In the genomic region with DNA sequence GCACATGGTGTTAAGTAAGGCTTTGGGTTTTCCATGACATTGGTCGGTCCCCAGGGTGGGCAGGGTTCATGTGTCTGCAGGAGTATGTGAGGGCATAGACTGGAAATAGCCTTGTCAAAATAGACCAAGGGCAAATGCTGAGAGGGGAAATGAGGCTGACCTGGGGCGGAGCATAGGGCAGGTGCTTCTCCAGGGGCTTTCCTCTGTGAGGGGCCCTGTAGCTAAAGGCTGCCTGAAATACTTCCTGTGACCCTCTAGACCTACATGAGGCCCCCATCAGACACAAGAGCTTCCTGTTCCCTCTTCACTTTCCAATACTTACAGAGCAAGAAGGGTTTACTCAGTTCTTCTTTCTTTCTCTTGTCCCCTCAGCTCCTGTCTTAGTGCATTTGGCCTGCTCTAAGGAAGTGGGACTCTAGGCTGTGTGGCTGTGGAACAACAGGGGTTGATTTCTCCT, we compare ENCODE assay signal across 17 mouse cellular contexts.
A peak's percentile ranks its signal among the peaks of the same experiment; 100 is the strongest.
DNase-seq lines count a peak whose midpoint lies in the region; ATAC-seq and TF ChIP-seq lines count a peak whose summit lies in the region.
"Had no signal": no experiment of that assay in that cellular context is flagged by ENCODE, and none has a peak within 500 bp of the region (broad histone marks: within the 10 kb centered on the region; RNA-seq: fewer than 3 reads in every experiment).

No protein-coding gene starts in this region.

- H3K4me2 ChIP-seq in midbrain, embryonic 16.5 days (ENCODE audit: low read length): no peak overlapping the region
- no peak overlapping the region for H3K4me2 ChIP-seq in midbrain, embryonic 14.5 days (ENCODE audit: low read length)
- no peak overlapping the region for H3K4me2 ChIP-seq in kidney, embryonic 14.5 days (replicated peaks; ENCODE audit: low read depth, low read length)
- H3K4me2 ChIP-seq: embryonic facial prominence, embryonic 13.5 days; forebrain, embryonic 15.5 days; lung, embryonic 14.5 days; midbrain, embryonic 12.5 days; neural tube, embryonic 13.5 days had no signal

- TF ChIP-seq CTCF in gastrocnemius, adult 2 months (IDR thresholded peaks at IDR 0.05): no peak

- no peak overlapping the region for H3K9ac ChIP-seq in midbrain, embryonic 16.5 days (ENCODE audit: low read depth, low read length)
- H3K9ac ChIP-seq in midbrain, embryonic 14.5 days (replicated peaks; ENCODE audit: low read length): no peak overlapping the region
- no peak overlapping the region for H3K9ac ChIP-seq in kidney, embryonic 14.5 days (ENCODE audit: low read depth, low read length)
- H3K9ac ChIP-seq: embryonic facial prominence, embryonic 13.5 days; forebrain, embryonic 15.5 days; lung, embryonic 14.5 days; midbrain, embryonic 12.5 days; neural tube, embryonic 13.5 days had no signal

- H3K27ac ChIP-seq in midbrain, embryonic 16.5 days (ENCODE audit: low read length): no peak overlapping the region
- H3K27ac ChIP-seq in midbrain, embryonic 14.5 days (replicated peaks; ENCODE audit: low read depth, low read length): no peak overlapping the region
- H3K27ac ChIP-seq in gastrocnemius, adult 2 months: no peak overlapping the region
- no peak overlapping the region for H3K27ac ChIP-seq in kidney, embryonic 14.5 days (ENCODE audit: low read depth, low read length)
- H3K27ac ChIP-seq: embryonic facial prominence, embryonic 13.5 days; forebrain, embryonic 15.5 days; midbrain, embryonic 12.5 days; neural tube, embryonic 13.5 days had no signal

- no peaks in the 10 kb centered on the region for H3K27me3 ChIP-seq in midbrain, embryonic 16.5 days (ENCODE audit: control insufficient read depth, insufficient read depth, low read depth, low read length)
- H3K27me3 ChIP-seq in midbrain, embryonic 14.5 days (ENCODE audit: control insufficient read depth, insufficient read depth, low read length): no peaks in the 10 kb centered on the region
- H3K27me3 ChIP-seq in kidney, embryonic 14.5 days (ENCODE audit: control insufficient read depth, insufficient read depth, low read length): no peaks in the 10 kb centered on the region
- H3K27me3 ChIP-seq: embryonic facial prominence, embryonic 13.5 days; forebrain, embryonic 15.5 days; midbrain, embryonic 12.5 days; neural tube, embryonic 13.5 days had no signal

- intact Hi-C loops in gastrocnemius, adult 2 months (cut with DNase I): no loop called here

- no peak for DNase-seq in midbrain, embryonic 14.5 days
- peak; percentile 71 for DNase-seq in induced T-regulatory cell, adult 2 months (ENCODE audit: low read depth)
- peak; percentile 57 to 67 for DNase-seq in spleen, postnatal 4 days (ENCODE audit: low spot score in 2 of 2)
- DNase-seq in testis, postnatal 10 days (ENCODE audit: low spot score): no peak
- no peak for DNase-seq in gastrocnemius, adult 2 months
- DNase-seq: cerebellum, postnatal 14 days; gastrocnemius, postnatal 25 days; heart, postnatal 36 days; left cerebral cortex, postnatal 4 days; lung, embryonic 14.5 days; right cerebral cortex, postnatal 14 days had no signal

- ATAC-seq in midbrain, embryonic 16.5 days: 0 out of 2 replicates have a peak, but pooled peaks have one; percentile 17
- no peak for ATAC-seq in midbrain, embryonic 14.5 days (ENCODE audit: low FRiP score, low TSS enrichment)
- no peak for ATAC-seq in kidney, embryonic 14.5 days (ENCODE audit: low FRiP score, low TSS enrichment)
- ATAC-seq: forebrain, embryonic 15.5 days had no signal

- H3K36me3 ChIP-seq in midbrain, embryonic 16.5 days (ENCODE audit: control insufficient read depth, insufficient read depth, low read length): no peaks in the 10 kb centered on the region
- no peaks in the 10 kb centered on the region for H3K36me3 ChIP-seq in midbrain, embryonic 14.5 days (ENCODE audit: control insufficient read depth, insufficient read depth, low read length)
- no peaks in the 10 kb centered on the region for H3K36me3 ChIP-seq in kidney, embryonic 14.5 days (ENCODE audit: control insufficient read depth, insufficient read depth, low read length)
- H3K36me3 ChIP-seq: embryonic facial prominence, embryonic 13.5 days; forebrain, embryonic 15.5 days; midbrain, embryonic 12.5 days; neural tube, embryonic 13.5 days had no signal

- 89% methylated on average over 2 of the region's 2 CpGs for whole genome bisulfite sequencing in midbrain, embryonic 16.5 days
- 91% methylated on average over 2 of the region's 2 CpGs for WGBS in midbrain, embryonic 14.5 days
- WGBS in kidney, embryonic 14.5 days: 70% methylated on average over 2 of the region's 2 CpGs

- no peak overlapping the region for H3K4me3 ChIP-seq in midbrain, embryonic 16.5 days (ENCODE audit: low read depth, low read length)
- H3K4me3 ChIP-seq in midbrain, embryonic 14.5 days (replicated peaks; ENCODE audit: low read depth, low read length): no peak overlapping the region
- no peak overlapping the region for H3K4me3 ChIP-seq in gastrocnemius, adult 2 months
- no peak overlapping the region for H3K4me3 ChIP-seq in kidney, embryonic 14.5 days (ENCODE audit: low read length)
- H3K4me3 ChIP-seq: embryonic facial prominence, embryonic 13.5 days; forebrain, embryonic 15.5 days; midbrain, embryonic 12.5 days; neural tube, embryonic 13.5 days had no signal

- H3K4me1 ChIP-seq in midbrain, embryonic 16.5 days (ENCODE audit: control insufficient read depth, insufficient read depth, low read length): no peaks in the 10 kb centered on the region
- no peaks in the 10 kb centered on the region for H3K4me1 ChIP-seq in midbrain, embryonic 14.5 days (ENCODE audit: control insufficient read depth, insufficient read depth, low read length)
- H3K4me1 ChIP-seq in kidney, embryonic 14.5 days (ENCODE audit: control insufficient read depth, insufficient read depth, low read length): no peaks in the 10 kb centered on the region
- H3K4me1 ChIP-seq: embryonic facial prominence, embryonic 13.5 days; forebrain, embryonic 15.5 days; midbrain, embryonic 12.5 days; neural tube, embryonic 13.5 days had no signal

- H3K9me3 ChIP-seq in midbrain, embryonic 16.5 days (replicated peaks; ENCODE audit: control insufficient read depth, low read length, poor library complexity, severe bottlenecking): no peaks in the 10 kb centered on the region
- no peaks in the 10 kb centered on the region for H3K9me3 ChIP-seq in midbrain, embryonic 14.5 days (ENCODE audit: control insufficient read depth, low read length)
- H3K9me3 ChIP-seq in kidney, embryonic 14.5 days (ENCODE audit: control insufficient read depth, low read length): no peaks in the 10 kb centered on the region
- H3K9me3 ChIP-seq: embryonic facial prominence, embryonic 13.5 days; forebrain, embryonic 15.5 days; midbrain, embryonic 12.5 days; neural tube, embryonic 13.5 days had no signal

Comparison
In these comparisons a context has a peak if more than half of its experiments do, and no peak if none do; other contexts are left out.
1. DNase-seq: peak in induced T-regulatory cell, adult 2 months (single experiment) and spleen, postnatal 4 days (2 of 2); none in midbrain, embryonic 14.5 days (single experiment), testis, postnatal 10 days (single experiment) and gastrocnemius, adult 2 months (single experiment).